ENCODE assay signal across 26 mouse cellular contexts in genomic region chr4:129157541-129157940, GRCm38 (mm10). TPM values are rescaled to one million over a fixed set of nuclear protein-coding genes. Genes with fewer than 3 reads are reported as not detected.
"Had no signal": no experiment of that assay in that cellular context is flagged by ENCODE, and none has a peak within 500 bp of the region (broad histone marks: within the 10 kb centered on the region; RNA-seq: fewer than 3 reads in every experiment).

No protein-coding gene starts in this region.

- H3K4me3 ChIP-seq: liver, embryonic 13.5 days; midbrain, embryonic 12.5 days; myocyte; neural tube, embryonic 13.5 days; stomach, embryonic 15.5 days had no signal

- H3K27me3 ChIP-seq: liver, embryonic 13.5 days; midbrain, embryonic 12.5 days; neural tube, embryonic 13.5 days; stomach, embryonic 15.5 days had no signal

- H3K27ac ChIP-seq: liver, embryonic 13.5 days; midbrain, embryonic 12.5 days; neural tube, embryonic 13.5 days; stomach, embryonic 15.5 days had no signal

- DNase-seq: kidney, adult 18-20 months; kidney, adult 9 months; kidney, postnatal 10 days; liver, embryonic 13.5 days; lung, adult 2 months; lung, postnatal 14 days; lung, postnatal 4 days; retina, postnatal 1 day; right cerebral cortex, postnatal 25 days; spleen, adult 18-20 months; thymus, adult 2 months; thymus, postnatal 14 days; thymus, postnatal 4 days had no signal

- H3K9ac ChIP-seq: liver, embryonic 13.5 days; midbrain, embryonic 12.5 days; neural tube, embryonic 13.5 days; stomach, embryonic 15.5 days had no signal

- H3K4me1 ChIP-seq: midbrain, embryonic 12.5 days; neural tube, embryonic 13.5 days; stomach, embryonic 15.5 days had no signal

- H3K4me2 ChIP-seq: liver, embryonic 13.5 days; midbrain, embryonic 12.5 days; neural tube, embryonic 13.5 days; stomach, embryonic 15.5 days had no signal

- H3K9me3 ChIP-seq: liver, embryonic 13.5 days; midbrain, embryonic 12.5 days; neural tube, embryonic 13.5 days; stomach, embryonic 15.5 days had no signal

- ATAC-seq: midbrain, embryonic 16.5 days had no signal

RNA-seq across cellular contexts. Expression of gene Fndc5, which starts 20.7 kb away (rescaled TPM):
- total RNA-seq: megakaryocyte progenitor cell, adult 5-6 weeks; monocyte, adult 5-6 weeks; neutrophil, adult 5-6 weeks had no signal

RNA-seq across cellular contexts. Expression of gene Hpca, which starts 35.7 kb away (rescaled TPM):
- total RNA-seq: megakaryocyte progenitor cell, adult 5-6 weeks; megakaryocyte-erythroid progenitor cell, adult 5-6 weeks; monocyte, adult 5-6 weeks; neutrophil, adult 5-6 weeks had no signal
- polyA plus RNA-seq: lung, adult 2 months had no signal

RNA-seq across cellular contexts. Expression of gene Tmem54, which starts 52.2 kb away (rescaled TPM):
- total RNA-seq: layer of hippocampus, postnatal 25 days; left cerebral cortex, adult 18-20 months; left cerebral cortex, postnatal 25 days; liver, adult 2 months; megakaryocyte-erythroid progenitor cell, adult 5-6 weeks; monocyte, adult 5-6 weeks; neutrophil, adult 5-6 weeks had no signal
- polyA plus RNA-seq: midbrain, embryonic 16.5 days; neural tube, embryonic 13.5 days had no signal
